Mouse (Mus musculus) ES-Bruce4 (cell line): ENCODE measurements at regions not wholly inside any gene's neighbourhood (a gene's known extent, or its start where the extent isn't known, plus 50 kb on each side); places are given as distances from the start of the nearest gene placed in this dataset.

Experiments
- CTCF ChIP-seq: IDR thresholded peaks from one replicate; pipeline ENCODE4 v1.8.1; 2011; ENCODE audit warnings: low read depth, low read length
- EP300 ChIP-seq: IDR thresholded peaks from 2 replicates; pipeline ENCODE4 v1.6.1; 2011; ENCODE audit warnings: low read depth, low read length; ENCODE audit not compliant: insufficient read depth
- POLR2A ChIP-seq: IDR thresholded peaks from one replicate; pipeline ENCODE4 v1.8.1; 2011; ENCODE audit warnings: low read length; ENCODE audit not compliant: insufficient read depth

DNA sequence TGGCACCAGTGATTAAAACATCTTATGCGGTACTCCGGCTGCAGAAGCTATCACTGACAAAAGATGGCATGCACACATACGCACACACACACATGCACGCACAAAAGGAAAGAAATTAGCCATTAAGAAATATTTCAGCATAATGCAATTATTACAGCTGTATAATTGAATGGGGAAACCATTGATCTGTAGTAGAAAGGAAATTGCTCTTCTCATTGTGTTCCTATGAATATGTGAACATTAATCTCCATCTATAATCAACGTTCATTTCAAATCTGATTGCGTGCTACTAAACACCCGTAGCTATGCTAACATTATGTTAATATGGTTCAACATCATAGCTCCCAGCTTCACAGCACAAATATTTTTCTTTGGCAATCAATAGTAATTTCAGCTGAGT is 347.2 kb downstream of the Gm826 start:
- TF ChIP-seq CTCF (no peak), POLR2A (no peak), EP300 (no peak)
